Mouse (Mus musculus): ENCODE results near the gene Vav1.

Gene Vav1

DNA sequence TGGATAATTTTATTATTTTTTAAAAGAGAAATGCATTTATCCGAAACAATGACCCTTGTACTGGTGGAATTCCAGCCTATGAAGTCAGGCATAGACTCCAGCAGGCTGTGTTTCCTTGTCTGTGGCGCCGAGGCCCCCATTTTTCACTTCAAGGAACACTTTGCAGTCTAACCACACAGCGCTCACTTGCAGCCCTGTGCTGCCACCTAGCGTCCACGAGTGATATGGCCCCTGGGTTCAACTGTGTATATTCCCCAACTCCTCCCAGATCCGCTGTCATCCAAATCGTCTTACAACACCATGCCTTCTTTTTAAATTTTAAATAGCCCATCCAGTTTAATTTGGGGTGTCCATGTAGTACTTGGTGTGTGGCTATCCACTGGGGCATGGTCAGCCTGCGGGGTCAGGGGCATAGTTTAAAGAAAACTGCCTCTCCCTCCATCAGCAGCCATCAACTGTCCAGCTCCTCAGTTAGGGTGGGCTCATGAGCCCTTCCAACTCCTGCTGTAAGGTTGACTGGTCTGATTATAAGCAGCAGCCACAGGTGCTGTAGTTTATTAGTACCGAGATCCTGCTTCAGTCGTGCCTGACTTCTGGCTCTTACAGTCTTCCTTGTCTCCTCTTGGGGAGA lies 56.9 kb downstream of the Vav1 start:
- peak; percentile 92 for DNase-seq (ENCODE audit: low read depth, low spot score)

DNA sequence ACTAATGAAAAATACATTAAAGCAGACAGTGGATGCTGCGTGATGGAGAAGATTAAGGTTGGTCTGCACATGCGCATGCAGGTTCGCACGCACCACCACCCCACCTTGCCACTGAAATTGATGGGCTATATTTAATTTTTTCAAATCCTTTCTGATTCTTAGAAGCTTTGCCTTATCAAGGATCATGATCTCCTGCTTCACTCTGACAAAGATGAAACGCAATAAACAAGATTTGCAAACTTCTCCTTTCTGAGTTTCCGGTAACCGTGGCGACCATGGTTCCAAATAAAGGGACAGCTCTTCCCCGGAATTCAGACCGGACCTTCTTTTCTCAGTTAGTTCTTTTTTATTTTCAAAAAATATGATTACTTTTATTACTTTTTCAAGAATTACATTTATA lies 59.1 kb downstream of the Vav1 start:
- no peak for DNase-seq (ENCODE audit: low read depth, low spot score)

DNA sequence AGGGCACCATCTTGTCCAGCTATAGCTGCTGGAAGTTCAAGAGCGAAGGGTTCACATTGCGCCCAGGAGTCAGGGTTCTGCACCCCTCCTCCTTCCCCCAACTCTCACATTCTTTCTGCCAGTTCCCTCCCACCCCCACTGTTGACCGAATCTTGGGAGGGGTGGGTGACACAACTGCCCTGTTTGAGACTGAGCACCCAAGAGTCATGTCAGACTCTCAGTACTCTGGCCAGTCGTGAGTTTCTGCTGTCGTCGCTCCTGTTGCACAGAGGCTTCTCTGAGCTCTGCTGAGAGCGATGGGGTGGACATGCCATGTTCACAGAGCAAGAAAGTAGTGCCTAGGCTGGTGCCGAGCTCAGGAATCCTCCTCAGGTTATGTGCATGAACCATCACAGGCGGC lies 60.4 kb downstream of the Vav1 start:
- no peak for DNase-seq (ENCODE audit: low read depth, low spot score)

DNA sequence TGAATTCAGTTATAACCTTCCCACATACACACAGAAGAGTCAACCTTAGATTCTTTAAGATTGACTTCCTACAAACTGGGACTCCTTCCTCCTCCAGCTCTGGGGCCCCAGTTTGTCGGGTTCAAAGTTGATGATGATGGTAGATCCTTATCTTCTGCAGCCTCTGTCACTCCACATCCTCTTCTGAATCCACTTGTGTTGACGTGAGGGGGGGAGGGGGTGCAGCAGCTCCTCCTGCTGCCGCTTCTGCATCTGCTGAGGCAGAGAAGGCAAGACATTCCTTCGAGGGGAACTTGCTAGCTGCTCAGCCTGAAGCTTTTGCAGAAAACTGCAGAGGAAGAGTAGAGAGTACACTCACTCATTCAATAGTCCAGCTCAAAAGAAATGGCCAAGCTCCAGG lies 62.7 kb downstream of the Vav1 start:
- DNase-seq (ENCODE audit: low read depth, low spot score), result no peak

DNA sequence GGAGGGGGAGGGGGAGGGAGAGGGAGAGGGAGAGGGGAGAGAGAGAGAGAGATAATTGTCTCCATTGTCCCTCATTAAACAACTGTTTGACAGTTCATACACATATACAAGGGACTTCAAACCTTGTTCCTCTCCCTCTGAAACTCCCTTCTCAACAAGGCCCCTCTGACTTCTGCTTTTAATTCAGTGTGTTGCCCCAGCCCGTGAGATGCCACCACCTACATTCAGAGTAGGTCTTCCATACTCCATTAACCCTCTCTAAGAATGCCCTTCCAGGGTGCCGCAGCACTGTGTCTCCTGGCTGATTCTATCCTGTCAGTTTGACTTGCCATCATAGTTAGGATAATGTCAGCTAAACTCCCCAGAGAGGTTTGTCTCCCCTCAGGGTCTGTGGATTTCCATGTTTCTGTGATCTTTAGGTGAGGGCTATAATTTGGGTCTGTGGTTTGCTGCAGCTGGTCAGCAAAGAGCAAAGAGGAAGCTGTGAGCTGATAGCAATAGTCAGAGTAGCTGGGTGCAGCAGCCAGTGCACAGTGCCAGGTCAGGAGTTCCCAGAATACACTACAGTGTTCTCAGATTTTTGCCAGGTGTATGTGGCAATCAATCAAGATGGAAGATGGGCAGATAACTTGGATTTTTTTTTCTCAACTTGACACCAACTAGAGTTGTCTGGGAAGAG lies 65.3 kb downstream of the Vav1 start:
- DNase-seq (ENCODE audit: low read depth, low spot score), result no peak

DNA sequence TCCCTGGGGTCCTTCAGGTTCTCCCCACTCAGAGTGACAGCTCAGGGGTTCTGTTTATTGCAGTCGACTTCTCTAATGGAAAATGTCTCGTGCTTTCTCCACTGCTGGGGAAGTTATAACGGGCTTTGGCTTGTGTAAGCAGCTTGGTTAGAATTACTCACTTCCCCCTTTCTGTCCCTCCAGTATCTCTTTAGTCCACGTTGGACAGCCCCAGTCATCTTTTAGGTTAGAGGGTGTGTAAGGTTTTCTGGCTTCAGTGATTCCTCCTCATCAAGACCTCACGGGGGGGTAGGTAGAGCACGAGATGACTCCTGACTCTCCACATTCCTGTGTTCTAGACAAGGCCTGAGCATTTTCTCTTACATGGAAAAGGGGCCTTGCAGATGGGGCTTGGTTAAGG lies 68.1 kb downstream of the Vav1 start:
- no peak for DNase-seq (ENCODE audit: low read depth, low spot score)

DNA sequence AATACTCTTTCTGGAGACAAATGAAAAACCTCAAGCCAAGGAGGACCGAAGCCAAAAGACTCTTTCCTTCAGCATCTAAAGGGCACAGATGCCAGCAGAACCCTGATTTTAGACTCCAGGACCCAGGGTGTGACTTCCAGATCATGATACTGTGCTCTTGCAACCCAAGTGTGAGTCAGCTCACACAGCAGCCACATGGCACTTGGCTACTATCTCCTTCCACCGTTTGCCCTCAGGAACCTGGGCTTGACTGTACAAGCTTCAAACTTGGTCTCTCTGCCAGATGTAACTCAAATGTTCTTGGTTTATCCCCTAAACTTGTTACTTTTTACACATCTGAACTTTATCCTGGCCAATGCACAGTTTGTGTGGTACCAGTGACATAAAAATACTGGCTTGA lies 68.9 kb downstream of the Vav1 start:
- no peak for DNase-seq (ENCODE audit: low read depth, low spot score)

DNA sequence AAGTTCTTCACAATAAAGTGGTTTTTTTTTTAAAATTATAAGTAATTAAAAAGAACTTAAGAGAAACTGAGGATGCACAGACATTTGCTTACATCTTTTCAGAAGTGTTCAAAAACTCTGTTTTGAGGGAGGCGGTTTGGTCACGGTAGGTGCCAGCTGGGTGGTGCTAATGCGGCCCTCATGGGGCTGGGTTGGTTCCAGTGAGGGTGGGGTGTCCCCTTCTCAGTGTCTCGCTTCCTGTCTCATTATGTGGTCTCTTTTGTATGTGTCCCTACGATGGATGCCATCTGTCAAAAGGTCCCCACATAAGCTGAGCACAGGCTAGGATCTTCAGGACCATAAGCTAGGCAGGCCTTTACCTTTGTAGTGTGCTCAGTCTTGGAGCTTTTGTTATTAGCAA lies 70.2 kb downstream of the Vav1 start:
- no peak for DNase-seq (ENCODE audit: low read depth, low spot score)

DNA sequence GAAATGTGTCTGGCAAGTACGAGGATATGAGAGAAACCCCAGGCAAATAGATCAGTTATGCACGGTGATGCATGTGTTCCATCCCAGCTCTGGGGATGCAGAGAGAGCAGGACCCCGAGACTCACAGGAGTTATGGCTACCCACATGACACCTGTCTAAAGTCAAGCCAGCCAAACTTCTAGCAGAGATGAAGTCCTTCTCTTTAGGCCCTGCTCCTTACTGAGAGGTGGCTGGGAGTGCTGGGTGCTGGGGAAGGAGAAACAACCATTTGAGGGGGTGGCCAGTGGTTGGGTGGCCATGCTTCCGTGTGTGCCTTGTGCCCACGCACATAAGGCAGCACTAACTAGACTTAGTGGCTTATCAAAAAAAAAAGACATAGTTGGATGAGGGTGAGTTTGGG lies 71.3 kb downstream of the Vav1 start:
- DNase-seq (ENCODE audit: low read depth, low spot score), result no peak

- no peak for DNase-seq (ENCODE audit: low read depth, low spot score)
Observed at GRCm38 (mm10) chr17:57351107-57351506, 72.2 kb downstream of the Vav1 start.

DNA sequence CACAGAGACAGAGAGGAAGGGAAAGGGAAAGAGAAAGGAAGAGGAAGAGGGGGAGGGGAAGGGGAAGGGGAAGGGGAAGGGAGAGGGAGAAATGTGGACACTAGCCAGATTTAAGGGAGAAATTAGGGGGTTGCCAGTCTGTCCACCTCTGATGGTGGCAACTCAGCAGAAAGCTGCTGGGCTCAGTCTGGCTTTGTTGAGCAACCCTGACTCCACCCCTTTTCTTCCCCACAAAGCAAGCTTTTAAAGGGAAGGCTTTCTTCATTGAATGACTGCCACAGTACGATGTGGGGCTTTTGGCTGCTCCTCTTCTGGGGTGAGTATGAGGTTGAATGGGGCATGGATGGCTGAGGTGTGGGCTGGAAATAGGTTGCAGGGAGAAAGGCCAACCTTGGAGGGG lies 79.5 kb downstream of the Vav1 start, which contains the start of gene Adgre1:
Adgre1 (plus strand) TSS at position 251 of the 400 bp plus-strand sequence.
- DNase-seq (ENCODE audit: low read depth, low spot score), result no peak

DNA sequence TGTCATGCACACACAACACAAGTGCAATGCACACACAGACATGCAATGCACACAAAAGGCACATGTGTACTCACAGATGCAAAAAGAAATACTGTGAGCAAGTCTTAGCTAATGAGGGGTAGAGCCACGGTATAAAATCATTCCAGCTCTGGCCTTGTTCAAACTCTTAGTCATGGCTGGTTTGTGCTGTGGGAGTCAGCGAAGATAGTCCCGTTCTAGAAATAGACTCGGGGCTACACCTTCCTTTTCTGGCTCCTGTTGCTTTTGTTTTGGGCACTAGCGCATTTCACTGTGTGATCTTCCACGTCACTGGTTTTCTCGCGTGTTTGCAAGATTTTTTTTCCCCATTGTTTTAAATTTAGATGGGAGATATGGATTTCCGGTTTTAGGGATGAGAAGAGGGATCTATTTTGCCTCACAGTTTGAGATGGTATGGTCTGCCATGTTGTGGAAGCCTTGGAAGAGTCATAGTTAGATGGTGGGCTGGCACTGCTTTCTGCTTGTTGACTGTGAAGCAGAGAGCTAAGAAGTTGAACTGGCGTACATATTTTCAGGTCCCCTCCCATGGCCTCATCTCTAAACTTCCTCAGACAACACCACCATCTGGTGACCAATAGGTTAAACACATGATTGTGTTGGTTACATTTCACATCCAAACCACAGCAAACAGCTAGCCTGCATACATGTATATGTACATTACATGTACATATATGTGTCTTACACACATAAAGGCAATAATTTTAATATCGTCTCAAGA lies 80.8 kb downstream of the Vav1 start:
- DNase-seq (ENCODE audit: low read depth, low spot score), result no peak

Measured in mesoderm, embryonic 11.5 days (tissue).